Mouse (Mus musculus) G1E-ER4 (cell line): Measurements from ENCODE around the gene Fam83g. TPM values are rescaled to one million over a fixed set of nuclear protein-coding genes. Genes with fewer than 3 reads are reported as not detected.

Experiments used
- GATA1 ChIP-seq: IDR thresholded peaks from one replicate; pipeline ENCODE4 v1.8.0; 2012; ENCODE audit warnings: low read length, inconsistent platforms
- polyA plus RNA-seq: library from polyadenylated mRNA; stranded (reverse); fragments of >175 nt; gene quantifications from 2 replicates; pipeline ENCODE4 v1.2.3, GENCODE M21; 2012

Fam83g gene
- polyA plus RNA-seq, 1 experiment: not detected

- TF ChIP-seq GATA1: no peak
Observed at GRCm38 (mm10) chr11:61665401-61665800, 18.5 kb upstream of the Fam83g start.

DNA sequence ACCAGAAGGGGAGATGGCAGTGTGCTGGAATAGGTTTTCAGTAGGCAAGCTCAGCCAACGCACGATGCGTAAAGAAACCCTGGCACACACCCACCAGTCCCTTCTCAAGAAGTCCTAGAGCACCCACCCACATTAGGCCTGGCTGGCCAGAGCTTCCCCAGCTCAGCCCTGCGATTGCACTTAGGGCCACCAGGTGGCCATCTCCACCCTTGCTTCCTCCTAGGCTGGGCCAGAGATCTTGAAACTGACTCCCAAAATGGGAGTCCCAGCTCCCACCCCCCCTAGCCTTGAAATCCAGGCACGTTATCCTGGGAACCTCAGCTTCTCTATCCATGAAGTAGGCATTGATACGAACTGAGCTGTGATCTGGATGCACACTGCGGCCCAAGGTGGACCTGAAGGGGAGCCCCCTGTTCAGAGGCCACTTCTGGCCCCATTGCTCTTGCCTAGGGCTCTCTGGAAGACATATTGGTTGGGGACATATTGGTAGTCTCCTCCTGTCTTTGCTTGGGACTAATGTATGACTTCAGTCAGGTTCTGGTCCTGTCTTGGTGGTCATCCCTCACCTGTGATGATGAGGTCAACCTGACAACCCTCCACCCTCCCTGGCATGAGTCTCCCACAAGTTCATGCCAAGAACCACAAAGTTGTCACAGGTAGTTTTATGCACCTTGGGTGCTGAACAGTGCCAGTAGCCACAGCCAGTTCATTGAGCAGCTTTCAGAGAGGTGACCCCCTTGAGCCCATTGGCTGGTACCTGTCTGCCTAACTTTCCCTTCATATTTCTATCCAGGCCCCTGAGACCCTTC is 17.7 kb upstream of the Fam83g start:
- no peak for TF ChIP-seq GATA1

DNA sequence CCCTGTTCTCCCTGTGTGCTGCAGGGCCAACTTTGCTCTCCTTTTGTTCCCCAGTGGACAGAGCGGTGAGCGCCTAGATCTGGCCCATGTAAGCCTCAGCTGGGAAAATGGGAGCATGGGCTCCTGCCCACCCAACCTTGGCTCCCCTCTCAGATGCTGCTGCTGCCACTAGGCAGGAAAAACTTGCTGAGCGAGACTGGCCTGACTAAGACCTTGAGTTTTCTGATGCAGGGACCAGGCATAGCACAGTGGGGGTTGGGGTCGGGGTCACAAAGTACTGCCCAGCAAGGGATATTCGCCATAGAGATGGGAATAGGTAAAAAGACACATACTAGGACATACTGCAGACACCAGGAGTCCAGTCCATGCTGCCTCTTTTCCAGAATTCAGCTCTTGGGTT is 16.6 kb upstream of the Fam83g start:
- TF ChIP-seq GATA1: no peak

DNA sequence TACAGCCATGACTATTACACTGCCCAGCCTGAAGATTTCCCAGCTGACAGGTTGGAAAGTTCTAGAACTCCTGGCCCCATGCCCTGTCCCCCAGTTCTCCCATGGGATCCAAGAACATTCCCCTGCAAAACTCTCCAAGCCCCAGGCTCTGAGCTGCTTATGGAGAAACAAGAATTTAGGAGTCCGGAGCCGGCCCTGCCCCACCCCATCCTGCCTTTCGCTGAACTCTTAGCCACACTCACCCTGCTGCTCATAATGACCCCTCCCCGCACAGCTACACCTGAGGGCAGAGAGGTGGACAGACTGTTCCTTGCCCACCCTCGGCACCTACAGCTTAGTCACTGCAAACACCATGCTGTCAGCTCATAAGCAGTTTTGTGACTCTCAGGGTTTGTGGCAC is 16.1 kb upstream of the Fam83g start:
- no peak for TF ChIP-seq GATA1

GRCm38 (mm10) chr11:61669492-61670490 is 14.1 kb upstream of the Fam83g start:
- TF ChIP-seq GATA1: no peak

DNA sequence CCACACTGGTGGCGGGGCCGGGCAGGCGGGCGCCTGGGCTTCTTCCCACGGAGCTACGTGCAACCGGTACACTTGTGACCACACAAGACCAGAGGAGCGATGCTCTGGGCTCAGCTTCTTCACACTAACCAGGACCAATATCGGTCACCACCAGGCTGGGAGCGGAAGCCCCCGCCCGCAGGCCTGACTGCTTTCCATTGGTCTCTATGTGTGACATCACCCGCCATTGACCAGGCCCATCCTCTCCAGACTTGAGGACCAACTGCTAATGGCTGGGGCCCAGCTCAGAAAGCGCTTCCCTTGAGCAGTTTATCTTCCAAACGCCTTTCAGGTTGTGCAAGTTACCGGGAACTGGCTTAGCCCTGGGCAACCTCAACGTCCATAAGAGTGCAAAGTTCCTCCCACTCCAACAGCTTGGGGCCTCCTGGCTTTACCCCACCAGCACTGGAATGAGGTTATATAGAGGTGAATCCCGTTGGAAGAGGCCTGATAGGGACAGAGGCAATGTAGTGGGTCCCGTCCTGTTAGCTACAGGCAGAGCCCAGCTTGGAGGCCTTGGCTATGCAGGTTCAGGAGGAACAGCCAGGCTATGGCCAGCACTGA is 12.0 kb upstream of the Fam83g start:
- TF ChIP-seq GATA1: no peak

GRCm38 (mm10) chr11:61673686-61674085 is 10.2 kb upstream of the Fam83g start:
- TF ChIP-seq GATA1: no peak

GRCm38 (mm10) chr11:61674151-61674838 is 9.6 kb upstream of the Fam83g start:
- no peak for TF ChIP-seq GATA1

GRCm38 (mm10) chr11:61674839-61675159 is 9.1 kb upstream of the Fam83g start:
- no peak for TF ChIP-seq GATA1

- TF ChIP-seq GATA1: no peak
Observed at GRCm38 (mm10) chr11:61675332-61675731, 8.6 kb upstream of the Fam83g start.

DNA sequence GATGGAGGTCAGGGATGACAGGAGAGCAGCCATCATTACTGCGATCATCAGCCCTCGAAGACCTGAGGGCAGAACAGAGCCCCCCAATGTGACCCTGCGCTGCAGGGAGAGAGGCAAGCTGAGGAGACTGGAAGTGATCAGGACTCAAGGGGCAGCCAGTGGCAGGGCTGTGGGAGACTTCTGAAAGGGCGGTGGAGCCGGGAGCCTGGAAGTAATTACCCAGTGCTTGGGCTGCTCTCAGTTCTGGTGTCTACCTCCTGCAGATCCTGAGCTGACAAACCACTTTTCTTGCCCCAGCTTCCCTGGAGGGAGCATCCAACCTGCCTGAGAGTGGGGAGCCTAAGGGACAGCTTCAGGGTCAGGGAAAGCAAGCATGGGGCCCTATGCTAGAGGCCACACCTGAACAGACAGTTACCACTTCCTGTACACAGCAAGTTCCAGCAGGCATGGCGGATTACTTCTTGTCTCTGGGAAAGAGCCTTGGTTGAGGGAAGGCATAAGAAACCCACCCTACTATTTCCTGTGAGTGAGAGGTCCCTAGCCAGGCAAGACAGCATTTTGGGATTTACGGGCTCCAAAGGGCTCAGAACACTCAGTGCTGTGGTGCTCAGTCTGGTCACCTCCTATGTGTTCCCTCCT is 7.6 kb upstream of the Fam83g start:
- no peak for TF ChIP-seq GATA1

DNA sequence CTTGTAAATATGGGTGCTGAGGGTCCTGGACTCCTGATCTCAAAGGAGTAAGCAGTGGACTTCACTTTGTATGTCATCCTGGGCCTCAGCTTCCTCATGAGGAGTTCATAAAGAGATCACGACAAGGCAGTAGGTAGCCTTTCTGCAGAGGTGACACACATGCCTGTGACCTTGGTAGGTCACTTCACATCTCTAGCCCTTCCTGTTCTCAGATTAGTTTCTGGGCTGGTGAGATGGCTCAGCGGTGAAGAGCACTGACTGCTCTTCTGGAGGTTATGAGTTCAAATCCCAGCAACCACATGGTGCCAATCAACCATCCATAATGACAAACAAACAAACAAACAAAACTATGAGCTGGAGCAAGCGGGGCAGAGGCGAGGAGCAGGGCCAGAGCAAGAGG is 6.2 kb upstream of the Fam83g start:
- no peak for TF ChIP-seq GATA1

DNA sequence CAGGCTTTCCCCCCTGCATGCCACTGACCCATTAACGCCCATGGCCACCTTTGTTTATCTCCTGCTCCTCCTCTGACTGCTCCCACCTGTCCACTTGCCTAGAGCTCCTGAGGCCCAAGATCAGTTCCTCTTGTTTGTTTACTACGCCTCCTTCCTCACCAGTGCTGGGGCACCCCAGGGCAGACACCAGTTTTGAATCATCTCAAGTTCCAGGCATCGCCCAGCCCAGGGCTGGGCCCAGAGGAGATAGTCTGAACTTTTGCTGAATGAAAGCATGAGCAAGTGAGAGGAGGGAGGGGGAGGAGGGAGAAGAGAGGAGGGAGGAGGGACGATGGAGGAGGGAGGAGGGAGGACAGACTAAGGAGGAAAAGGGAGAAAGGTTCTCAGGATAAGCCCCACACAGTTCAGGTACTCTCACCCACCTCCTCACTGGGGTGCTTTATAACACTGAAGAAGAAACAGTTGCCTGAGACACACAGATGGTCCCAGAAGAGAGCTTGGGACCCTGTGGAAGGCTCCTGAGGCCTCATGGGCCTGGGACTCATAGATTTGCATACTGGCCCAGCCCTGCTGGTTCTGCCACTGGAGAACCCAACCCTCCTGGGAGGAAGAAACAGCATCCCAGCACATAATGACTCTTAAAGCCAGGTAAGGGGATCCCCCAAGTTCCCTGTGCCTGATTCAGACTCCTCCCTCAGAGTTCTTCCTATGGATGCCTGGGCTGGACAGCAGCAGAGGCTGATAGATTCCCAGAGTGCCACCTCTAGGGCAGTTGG is 4.6 kb upstream of the Fam83g start:
- no peak for TF ChIP-seq GATA1

DNA sequence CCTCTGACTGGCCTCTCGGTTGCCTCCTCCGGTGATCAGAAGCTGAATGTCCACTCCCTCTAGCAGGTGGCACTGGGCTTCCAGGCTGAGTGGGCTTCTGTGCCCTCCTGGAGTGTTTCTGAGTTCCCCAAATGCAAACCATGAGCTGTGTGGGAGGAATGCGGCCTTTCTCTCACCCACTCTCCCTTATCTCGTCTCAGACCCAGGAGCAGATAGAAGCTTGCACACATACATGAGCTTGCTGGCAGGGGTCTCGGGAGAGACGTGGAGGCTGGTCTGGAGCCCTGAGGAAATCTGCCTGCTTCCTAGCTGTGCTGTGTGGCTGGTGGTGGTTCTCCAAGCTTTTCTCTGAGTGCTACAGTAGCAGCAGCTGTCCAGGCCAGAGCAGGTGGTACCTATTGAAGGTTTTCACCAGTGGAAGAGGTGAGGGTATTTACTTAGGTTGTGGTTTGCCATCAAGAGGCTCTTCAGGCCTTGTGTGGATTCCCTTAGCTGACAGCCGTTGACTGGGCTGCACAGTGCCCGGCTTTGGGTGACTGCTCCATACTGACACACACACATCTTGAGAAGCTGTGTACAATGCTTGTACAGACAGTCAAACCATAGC is 1.3 kb downstream of the Fam83g start:
- no peak for TF ChIP-seq GATA1
